Mouse (Mus musculus): ENCODE measurements around the gene Klkb1. TPM values are rescaled to one million over a fixed set of nuclear protein-coding genes. Genes with fewer than 3 reads are reported as not detected.

The Klkb1 gene
- polyA plus RNA-seq (2012; fragmentation: generic; extraction: Trizol): not detected

DNA sequence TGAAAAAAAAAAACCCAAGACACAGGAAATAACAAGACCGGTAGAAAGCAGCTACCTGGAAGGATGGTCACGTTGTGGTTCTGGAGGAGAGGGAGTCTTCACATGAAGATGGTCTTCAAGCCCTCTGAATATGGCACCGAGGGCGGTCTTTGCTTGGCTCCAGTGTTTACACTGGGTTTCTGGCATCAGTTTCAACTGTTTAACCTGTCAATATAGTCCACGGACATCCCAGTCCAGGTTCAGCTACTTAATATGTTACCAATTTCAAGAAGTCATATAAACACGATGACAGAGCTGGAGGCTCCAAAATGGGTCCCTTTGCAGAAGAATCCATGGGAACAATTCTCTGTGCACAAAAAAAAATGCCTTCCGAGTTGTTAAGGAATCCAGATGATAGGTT lies at the start of gene Klkb1:
TSS of gene Klkb1 (minus strand) at position 173 of the 400 bp plus-strand sequence.
- Histone ChIP-seq H3K79me2 (ENCODE audit: control insufficient read depth, insufficient read depth) (no peaks in the 10 kb centered on the region), H3K4me3 (no peak within 1 kb of the TSS), H3K4me2 (ENCODE audit: low read depth) (no peak within 1 kb of the TSS), H3ac (ENCODE audit: control insufficient read depth, insufficient read length) (no peak within 1 kb of the TSS), H3K36me3 (ENCODE audit: control insufficient read depth, insufficient read depth) (no peaks in the 10 kb centered on the region), H3K27me3 (ENCODE audit: control insufficient read depth, insufficient read depth, insufficient read length) (no peaks in the 10 kb centered on the region)
- TF ChIP-seq USF1 (IDR thresholded peaks at IDR 0.05; ENCODE audit: low read depth) (no peak), SRF (IDR thresholded peaks at IDR 0.05; ENCODE audit: control insufficient read depth, insufficient read length, low read depth) (no peak), POLR2AphosphoS2 (IDR thresholded peaks at IDR 0.05; ENCODE audit: insufficient read length, low read depth) (no peak), POLR2A (IDR thresholded peaks at IDR 0.05; ENCODE audit: insufficient read length, low read depth) (no peak)

DNA sequence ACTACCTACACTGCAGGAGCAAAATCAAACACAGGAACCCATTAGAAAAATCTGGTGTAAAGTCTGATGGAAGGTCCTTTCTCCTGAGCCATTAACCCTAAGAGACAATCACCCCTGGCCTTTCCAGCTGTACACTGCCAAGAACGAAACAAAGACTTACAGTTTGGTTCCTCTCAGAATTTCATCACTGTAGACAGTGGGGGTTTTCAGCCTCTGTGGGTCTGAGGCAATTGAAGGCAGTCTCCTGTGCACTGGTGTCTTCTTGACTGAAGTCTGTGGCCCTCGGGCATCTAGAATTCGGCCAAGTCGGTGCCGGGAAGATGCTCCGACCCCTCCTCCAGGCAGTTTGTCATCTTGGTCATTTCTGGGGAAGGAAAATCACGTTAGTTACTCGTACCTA lies 49.6 kb upstream of the Klkb1 start:
- Histone ChIP-seq H3K4me2 (ENCODE audit: low read depth) (no peak overlapping the region), H3K36me3 (ENCODE audit: control insufficient read depth, insufficient read depth) (no peaks in the 10 kb centered on the region), H3K27me3 (ENCODE audit: control insufficient read depth, insufficient read depth, insufficient read length) (no peaks in the 10 kb centered on the region), H3K4me3 (no peak overlapping the region), H3K79me2 (ENCODE audit: control insufficient read depth, insufficient read depth) (no peaks in the 10 kb centered on the region), H3ac (ENCODE audit: control insufficient read depth, insufficient read length) (no peak overlapping the region)
- TF ChIP-seq USF1 (IDR thresholded peaks at IDR 0.05; ENCODE audit: low read depth) (no peak), REST (IDR thresholded peaks at IDR 0.05; ENCODE audit: insufficient read depth, insufficient read length) (no peak), POLR2A (IDR thresholded peaks at IDR 0.05; ENCODE audit: insufficient read length, low read depth) (no peak)

DNA sequence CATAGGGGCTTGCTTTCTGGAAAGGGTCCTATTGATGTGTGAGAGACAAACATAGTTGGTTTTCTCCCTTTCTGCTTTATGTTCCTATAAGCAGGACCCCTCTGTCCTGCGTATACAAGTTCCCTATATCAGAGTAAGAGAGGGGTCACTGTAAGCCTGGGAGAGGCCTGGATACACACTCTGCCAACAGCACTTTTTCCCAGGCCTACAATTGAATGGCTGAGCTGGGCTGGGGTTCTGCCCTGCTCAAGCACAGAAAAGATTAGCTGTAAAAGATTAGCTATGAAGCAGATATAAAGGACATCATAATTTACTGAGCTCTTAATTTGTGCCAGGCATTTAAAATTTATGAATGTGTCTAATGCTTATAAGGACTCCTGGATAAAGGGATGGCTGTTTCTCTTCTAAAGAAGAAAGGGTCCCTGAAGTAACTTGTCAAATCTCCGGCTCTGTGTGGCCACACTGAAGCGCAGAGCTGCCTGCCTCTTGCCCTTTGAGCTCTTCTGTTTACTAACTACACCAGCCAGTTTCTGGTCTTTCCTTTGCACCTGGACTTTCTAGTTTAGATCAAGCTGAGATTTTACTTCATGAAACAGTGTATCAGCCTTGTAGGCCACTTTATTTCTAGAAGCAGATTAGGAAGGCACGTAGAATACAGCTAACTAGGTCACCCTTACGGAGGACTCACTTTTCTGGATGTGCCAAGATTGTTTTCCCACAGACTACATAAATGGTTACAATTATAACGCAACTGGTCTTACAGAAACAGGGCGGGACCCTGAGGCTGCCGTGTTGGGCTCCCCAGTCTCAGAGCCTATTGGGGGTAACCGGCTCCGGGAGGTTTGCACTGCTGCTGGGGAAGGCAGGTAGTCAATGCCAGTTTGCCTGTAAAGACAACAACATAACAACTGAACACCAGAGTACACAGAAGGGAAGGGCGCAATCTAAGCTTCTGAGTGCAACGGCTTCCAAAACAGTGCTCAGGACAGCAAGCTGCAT lies 47.3 kb upstream of the Klkb1 start:
- no peak for TF ChIP-seq REST (IDR thresholded peaks at IDR 0.05; ENCODE audit: insufficient read depth, insufficient read length)
- no peak for TF ChIP-seq E2F4 (IDR thresholded peaks at IDR 0.05; ENCODE audit: insufficient read depth)
- TF ChIP-seq USF1 (IDR thresholded peaks at IDR 0.05; ENCODE audit: low read depth): no peak
- no peak for TF ChIP-seq MYOG (IDR thresholded peaks at IDR 0.05; ENCODE audit: control insufficient read depth in 1 of 3, insufficient read depth in 1 of 3, insufficient read length in 2 of 3, low read depth in 2 of 3)
- no peak for TF ChIP-seq SRF (IDR thresholded peaks at IDR 0.05; ENCODE audit: control insufficient read depth, insufficient read length, low read depth)
- no peak for TF ChIP-seq POLR2AphosphoS2 (IDR thresholded peaks at IDR 0.05; ENCODE audit: insufficient read length, low read depth)
- TF ChIP-seq TCF12 (IDR thresholded peaks at IDR 0.05; ENCODE audit: insufficient read depth, poor library complexity, severe bottlenecking): no peak
- no peak for TF ChIP-seq MAX (IDR thresholded peaks at IDR 0.05; ENCODE audit: low read depth)
- no peak for TF ChIP-seq CEBPB (IDR thresholded peaks at IDR 0.05; ENCODE audit: insufficient read depth, poor library complexity, severe bottlenecking)
- TF ChIP-seq POLR2A (IDR thresholded peaks at IDR 0.05; ENCODE audit: insufficient read length, low read depth): no peak
- no peak for TF ChIP-seq TCF3 (IDR thresholded peaks at IDR 0.05; ENCODE audit: insufficient read length, low read depth)
- TF ChIP-seq MYOD1 (IDR thresholded peaks at IDR 0.05; ENCODE audit: control insufficient read depth in 1 of 3, insufficient read length in 2 of 3, low read depth in 2 of 3): no peak
- no peak overlapping the region for H3ac ChIP-seq (ENCODE audit: control insufficient read depth, insufficient read length)
- H3K36me3 ChIP-seq (ENCODE audit: control insufficient read depth, insufficient read depth): no peaks in the 10 kb centered on the region
- H3K79me2 ChIP-seq (ENCODE audit: control insufficient read depth, insufficient read depth): no peaks in the 10 kb centered on the region
- no peaks in the 10 kb centered on the region for H3K27me3 ChIP-seq (ENCODE audit: control insufficient read depth, insufficient read depth, insufficient read length)
- H3K4me3 ChIP-seq: no peak overlapping the region
- H3K4me2 ChIP-seq (ENCODE audit: low read depth): no peak overlapping the region

DNA sequence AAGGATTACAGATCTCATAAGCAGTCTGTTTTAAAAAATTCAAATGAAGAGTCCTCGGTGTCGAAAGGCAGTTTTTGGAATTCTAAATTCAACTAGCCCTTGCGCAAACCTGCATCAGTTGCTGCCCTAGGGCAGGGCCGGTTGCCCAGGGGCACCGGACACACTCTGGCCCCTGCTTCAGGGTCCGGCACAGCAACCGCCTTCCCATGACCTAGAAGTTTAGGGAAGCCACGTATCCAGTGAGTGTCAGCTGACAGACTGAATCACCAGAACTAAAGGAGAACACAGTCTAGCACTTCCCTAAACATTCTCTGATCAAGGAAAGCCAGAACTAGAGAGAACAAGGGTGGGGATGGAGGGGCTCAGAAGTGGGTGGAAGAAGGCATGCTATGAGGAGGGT lies 38.8 kb upstream of the Klkb1 start:
- H3K27me3 ChIP-seq (ENCODE audit: control insufficient read depth, insufficient read depth, insufficient read length): peaks cover 5% of the 10 kb centered on the region
- TF ChIP-seq TCF12 (IDR thresholded peaks at IDR 0.05; ENCODE audit: insufficient read depth, poor library complexity, severe bottlenecking) (no peak), POLR2A (IDR thresholded peaks at IDR 0.05; ENCODE audit: insufficient read length, low read depth) (no peak), E2F4 (IDR thresholded peaks at IDR 0.05; ENCODE audit: insufficient read depth) (no peak), POLR2AphosphoS2 (IDR thresholded peaks at IDR 0.05; ENCODE audit: insufficient read length, low read depth) (no peak), MAX (IDR thresholded peaks at IDR 0.05; ENCODE audit: low read depth) (no peak), MYOD1 (IDR thresholded peaks at IDR 0.05; ENCODE audit: control insufficient read depth in 1 of 3, insufficient read length in 2 of 3, low read depth in 2 of 3) (no peak), MYOG (IDR thresholded peaks at IDR 0.05; ENCODE audit: control insufficient read depth in 1 of 3, insufficient read depth in 1 of 3, insufficient read length in 2 of 3, low read depth in 2 of 3) (no peak), REST (IDR thresholded peaks at IDR 0.05; ENCODE audit: insufficient read depth, insufficient read length) (no peak), CEBPB (IDR thresholded peaks at IDR 0.05; ENCODE audit: insufficient read depth, poor library complexity, severe bottlenecking) (no peak), USF1 (IDR thresholded peaks at IDR 0.05; ENCODE audit: low read depth) (no peak), TCF3 (IDR thresholded peaks at IDR 0.05; ENCODE audit: insufficient read length, low read depth) (no peak)
- no peak overlapping the region for H3K4me3 ChIP-seq
- peak overlapping the region; percentile 45 for H3K4me2 ChIP-seq (ENCODE audit: low read depth)
- no peak overlapping the region for H3ac ChIP-seq (ENCODE audit: control insufficient read depth, insufficient read length)
- H3K36me3 ChIP-seq (ENCODE audit: control insufficient read depth, insufficient read depth): no peaks in the 10 kb centered on the region
- no peaks in the 10 kb centered on the region for H3K79me2 ChIP-seq (ENCODE audit: control insufficient read depth, insufficient read depth)
